Mouse (Mus musculus): ENCODE measurements around the gene Zfp790.

The Zfp790 gene

GRCm38 (mm10) chr7:29815910-29816429 lies at the start of gene Zfp790:
Gene Zfp790, plus strand, starts transcription at chr7:29816114.
- peak; percentile 81 for DNase-seq (ENCODE audit: low read depth, low spot score)

GRCm38 (mm10) chr7:29767058-29767686 lies 48.7 kb upstream of the Zfp790 start:
- peak; percentile 70 for DNase-seq (ENCODE audit: low read depth, low spot score)

- DNase-seq (ENCODE audit: low read depth, low spot score) = peak; percentile 90
These were observed 47.6 kb upstream of the Zfp790 start, which contains the start of gene Zfp84 for GRCm38 (mm10) chr7:29768090-29768900. Gene Zfp84, plus strand, starts transcription at chr7:29768552.

GRCm38 (mm10) chr7:29768980-29769379 lies 46.9 kb upstream of the Zfp790 start:
- no peak for DNase-seq (ENCODE audit: low read depth, low spot score)

- no peak for DNase-seq (ENCODE audit: low read depth, low spot score)
These were observed 42.4 kb upstream of the Zfp790 start for GRCm38 (mm10) chr7:29773503-29773902.

GRCm38 (mm10) chr7:29774371-29774770 lies 41.5 kb upstream of the Zfp790 start:
- no peak for DNase-seq (ENCODE audit: low read depth, low spot score)

GRCm38 (mm10) chr7:29776568-29776967 lies 39.3 kb upstream of the Zfp790 start:
- no peak for DNase-seq (ENCODE audit: low read depth, low spot score)

GRCm38 (mm10) chr7:29777372-29777771 lies 38.5 kb upstream of the Zfp790 start:
- no peak for DNase-seq (ENCODE audit: low read depth, low spot score)

- peak; percentile 83 for DNase-seq (ENCODE audit: low read depth, low spot score)
These were observed 31.9 kb upstream of the Zfp790 start, which contains the start of gene Zfp30 for GRCm38 (mm10) chr7:29783871-29784551. Gene Zfp30, plus strand, starts transcription at chr7:29783998.

GRCm38 (mm10) chr7:29785023-29785422 lies 30.9 kb upstream of the Zfp790 start:
- DNase-seq (ENCODE audit: low read depth, low spot score) = no peak

GRCm38 (mm10) chr7:29785888-29786287 lies 30.0 kb upstream of the Zfp790 start:
- no peak for DNase-seq (ENCODE audit: low read depth, low spot score)

GRCm38 (mm10) chr7:29792906-29793305 lies 23.0 kb upstream of the Zfp790 start:
- no peak for DNase-seq (ENCODE audit: low read depth, low spot score)

GRCm38 (mm10) chr7:29807046-29807445 lies 8.9 kb upstream of the Zfp790 start:
- no peak for DNase-seq (ENCODE audit: low read depth, low spot score)

- no peak for DNase-seq (ENCODE audit: low read depth, low spot score)
These were observed 3.7 kb upstream of the Zfp790 start for GRCm38 (mm10) chr7:29812244-29812643.

GRCm38 (mm10) chr7:29814381-29814780 lies 1.5 kb upstream of the Zfp790 start:
- no peak for DNase-seq (ENCODE audit: low read depth, low spot score)

GRCm38 (mm10) chr7:29815061-29815784 lies 691 bp upstream of the Zfp790 start:
- no peak for DNase-seq (ENCODE audit: low read depth, low spot score)

- DNase-seq (ENCODE audit: low read depth, low spot score) = peak; percentile 75
These were observed 2.8 kb downstream of the Zfp790 start for GRCm38 (mm10) chr7:29818619-29819254.

GRCm38 (mm10) chr7:29828001-29828400 lies 12.1 kb downstream of the Zfp790 start:
- DNase-seq (ENCODE audit: low read depth, low spot score) = no peak

GRCm38 (mm10) chr7:29829804-29830203 lies 13.9 kb downstream of the Zfp790 start:
- DNase-seq (ENCODE audit: low read depth, low spot score) = no peak

GRCm38 (mm10) chr7:29836816-29837215 lies 20.9 kb downstream of the Zfp790 start:
- DNase-seq (ENCODE audit: low read depth, low spot score) = no peak

- DNase-seq (ENCODE audit: low read depth, low spot score) = no peak
These were observed 23.3 kb downstream of the Zfp790 start for GRCm38 (mm10) chr7:29839256-29839655.

All from retina, postnatal 7 days (tissue).